Mouse (Mus musculus) activated CD4-positive, CD25-positive, alpha-beta regulatory T cell, adult 4 months (primary cell): Measurements from ENCODE around the gene Nbeal1. TPM values are rescaled to one million over a fixed set of nuclear protein-coding genes. Genes with fewer than 3 reads are reported as not detected.
A peak's percentile ranks its signal among the peaks of the same experiment; 100 is the strongest.

Experiments
- ATAC-seq: one replicate; pipeline ENCODE4 v1.8.0; 2017
- polyA plus RNA-seq, 2 experiments: library from polyadenylated mRNA; unstranded; fragments of 100-300 nt; shearing (Covaris generic); gene quantifications; one replicate each; pipeline ENCODE4 v1.2.1; 2017

The Nbeal1 gene
- polyA plus RNA-seq, 2 experiments from 2014 or later, result 6.1 to 6.8 TPM

DNA sequence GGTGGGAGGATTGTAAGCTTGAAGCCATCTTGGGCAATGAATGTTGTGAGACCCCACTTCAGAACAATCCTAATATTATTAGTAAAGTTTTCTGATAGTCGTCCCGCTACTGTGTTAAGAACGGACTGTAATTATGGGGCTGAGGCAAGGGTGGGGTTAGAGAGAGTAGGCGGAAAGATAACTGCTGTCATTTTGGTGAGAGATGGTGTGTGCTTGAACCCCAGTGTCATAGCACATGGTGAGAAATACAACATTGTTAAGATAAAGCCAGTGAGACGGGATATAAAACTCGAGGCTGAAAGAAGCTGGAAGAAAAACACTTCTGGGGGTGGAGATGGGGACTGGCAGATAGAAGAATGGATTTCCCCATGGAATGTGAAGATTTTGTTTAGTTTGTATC is 164.3 kb downstream of the Nbeal1 start:
- ATAC-seq, result no peak

DNA sequence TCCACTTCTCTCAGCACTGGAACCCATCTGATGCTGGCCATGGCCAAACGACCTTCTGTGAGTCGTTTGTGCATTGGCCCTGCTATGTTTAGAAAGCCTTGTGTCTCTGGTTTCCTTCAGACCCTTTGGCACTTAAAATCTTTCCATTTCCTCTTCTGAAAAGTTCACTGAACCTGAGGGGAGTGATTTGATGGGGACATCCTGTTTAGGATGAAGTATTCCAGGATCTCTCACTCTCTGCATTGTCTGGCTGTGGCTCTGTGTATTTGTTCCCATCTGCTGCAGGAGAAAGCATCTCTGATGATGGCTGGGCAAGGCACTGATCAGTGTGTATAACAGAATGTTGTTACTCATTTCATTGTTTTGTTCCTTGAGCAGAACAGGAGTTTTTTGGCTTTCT is 165.3 kb downstream of the Nbeal1 start:
- ATAC-seq, result no peak

DNA sequence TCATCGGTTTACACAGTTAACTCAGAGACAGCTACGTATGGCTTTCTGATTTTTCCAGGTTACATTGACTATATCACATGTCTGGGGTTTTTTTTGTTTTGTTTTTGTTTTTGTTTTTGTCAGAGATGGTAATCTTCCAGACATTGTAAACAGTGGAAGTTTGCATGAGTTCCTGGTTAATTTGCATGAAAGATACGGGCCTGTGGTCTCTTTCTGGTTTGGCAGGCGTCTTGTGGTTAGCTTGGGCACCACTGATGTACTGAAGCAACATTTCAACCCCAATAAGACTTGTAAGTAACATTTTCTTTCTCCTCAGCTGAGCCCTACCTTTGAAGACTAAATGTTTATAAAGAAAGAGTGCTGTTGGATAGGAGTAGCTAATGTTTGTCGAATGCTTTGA is 172.4 kb downstream of the Nbeal1 start:
- ATAC-seq, result no peak

DNA sequence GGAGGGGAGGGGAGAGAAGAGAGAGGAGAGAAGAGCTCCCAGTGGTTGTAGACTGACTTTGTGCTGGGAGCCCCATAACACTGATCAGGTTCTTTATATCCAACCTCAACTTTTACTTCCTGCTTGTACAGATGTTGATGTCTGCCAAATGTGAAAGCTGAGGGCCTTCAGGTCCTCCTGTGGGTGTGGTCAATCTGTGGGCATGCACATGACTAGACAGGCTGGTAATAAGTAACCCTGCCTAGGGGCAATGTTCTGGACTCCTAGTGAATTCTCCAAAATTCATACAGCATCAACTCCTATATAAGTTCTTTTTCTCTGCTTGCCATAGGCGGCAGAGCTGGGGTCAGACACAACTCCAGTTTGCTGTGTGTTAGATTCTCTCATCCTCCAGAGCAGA is 181.2 kb downstream of the Nbeal1 start:
- ATAC-seq, result peak; percentile 19

DNA sequence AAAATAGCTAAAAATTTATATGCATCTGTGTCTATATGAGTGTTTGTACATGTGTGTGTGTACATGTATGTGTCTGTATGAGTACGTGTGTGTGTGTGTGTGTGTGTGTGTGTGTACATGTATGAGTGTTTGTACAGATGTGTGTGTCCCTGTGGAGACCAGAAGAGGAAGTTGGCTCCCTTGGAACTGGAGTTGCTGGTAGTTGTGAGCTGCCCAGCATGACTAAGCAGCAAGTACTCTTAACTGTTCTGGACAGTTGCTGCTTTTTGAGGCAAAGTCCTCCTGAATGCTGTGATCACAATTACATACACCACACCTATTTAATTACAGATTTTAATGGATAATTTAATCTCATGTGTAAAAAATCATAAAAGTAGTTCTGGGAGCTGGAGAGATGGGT is 196.2 kb downstream of the Nbeal1 start:
- no peak for ATAC-seq

DNA sequence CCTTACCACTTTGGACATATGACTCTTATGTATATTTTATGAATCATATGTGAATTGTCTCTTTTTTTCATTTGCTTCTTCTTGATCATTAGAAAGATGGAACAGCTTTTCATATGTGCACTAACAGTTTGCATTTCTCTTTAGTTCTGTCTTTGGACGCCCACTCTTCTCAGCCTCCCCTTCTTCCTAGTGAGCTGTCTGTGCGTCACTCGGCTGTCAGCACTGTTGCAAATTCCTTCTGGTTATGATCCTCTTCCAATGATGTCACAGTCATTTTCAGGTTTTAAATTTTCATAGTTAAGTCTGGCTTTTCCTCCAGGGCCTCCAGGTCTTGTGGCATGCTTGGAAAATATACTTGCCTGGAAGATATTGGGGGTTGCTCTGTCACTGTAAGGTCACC is 201.5 kb downstream of the Nbeal1 start:
- ATAC-seq, result no peak

Other genes with a start within 250 kb of the Nbeal1 start
- gene Ica1l, start 137.4 kb upstream of the Nbeal1 start, polyA plus RNA-seq, result 1 to 10 TPM in 1 of 2 experiments, under 1 TPM in 1; 0.64 to 1.6 TPM
- 1 to 10 TPM; 6.8 to 8.7 TPM for gene Carf, start 82.4 kb upstream of the Nbeal1 start, polyA plus RNA-seq
- 10 to 100 TPM; 50.5 to 50.8 TPM for gene Wdr12, start 82.0 kb upstream of the Nbeal1 start, polyA plus RNA-seq
- gene Cyp20a1, start 162.7 kb downstream of the Nbeal1 start, polyA plus RNA-seq, result 10 to 100 TPM; 23.8 to 23.9 TPM
- gene Abi2, start 229.0 kb downstream of the Nbeal1 start, polyA plus RNA-seq, result 10 to 100 TPM; 13.5 to 14.4 TPM